Mouse (Mus musculus): ENCODE measurements at regions not wholly inside any gene's neighbourhood (a gene's known extent, or its start where the extent isn't known, plus 50 kb on each side); places are given as distances from the start of the nearest gene placed in this dataset.
"Not testable (repeated sequence)": the region's sequence is repeated elsewhere in the genome, so short reads cannot be mapped to it uniquely, and the experiment has no call there.

- no peak overlapping the region for H3K4me2 ChIP-seq
- no peaks in the 10 kb centered on the region for H3K27me3 ChIP-seq (ENCODE audit: insufficient read depth, low read length)
- H3K27ac ChIP-seq (ENCODE audit: low read depth) = no peak overlapping the region
- H3K4me3 ChIP-seq (ENCODE audit: low read depth, low read length) = no peak overlapping the region
- 70% methylated on average over 3 of the region's 3 CpGs for WGBS
- H3K9ac ChIP-seq = no peak overlapping the region
- H3K36me3 ChIP-seq (ENCODE audit: insufficient read depth) = no peaks in the 10 kb centered on the region
- DNase-seq (no peak), ATAC-seq (ENCODE audit: insufficient read depth) (no peak)
- H3K9me3 ChIP-seq (ENCODE audit: low read depth, low read length) = no peaks in the 10 kb centered on the region
- no peaks in the 10 kb centered on the region for H3K4me1 ChIP-seq (ENCODE audit: insufficient read depth)
- TF ChIP-seq CTCF (IDR thresholded peaks at IDR 0.05; ENCODE audit: low read depth) = no peak
Measured at GRCm38 (mm10) chr6:12911610-12912009, 157.9 kb upstream of the Tmem106b start.

DNA sequence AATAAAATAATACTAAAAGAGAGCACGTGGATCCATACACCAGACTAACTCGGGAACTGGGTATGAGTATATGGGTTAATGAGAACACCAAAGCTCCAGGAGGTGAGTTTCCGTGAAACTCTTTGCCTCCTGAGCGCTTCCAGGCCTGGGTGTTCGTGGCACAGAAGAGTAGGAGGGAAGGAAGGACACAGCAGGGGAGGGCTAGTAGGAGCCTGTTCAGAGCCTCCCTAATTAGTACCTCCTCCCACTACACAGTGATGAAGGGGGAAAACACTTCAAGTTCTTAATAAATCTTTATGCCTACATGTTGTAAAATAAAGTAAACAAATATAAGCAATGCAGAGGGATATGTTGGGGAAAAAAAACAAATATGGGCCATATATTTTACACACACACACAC, 143.7 kb upstream of the Thsd7a start:
- ATAC-seq (ENCODE audit: insufficient read depth) = no peak
- H3K27ac ChIP-seq (ENCODE audit: low read depth) = no peak overlapping the region
- no peak overlapping the region for H3K4me3 ChIP-seq (ENCODE audit: low read depth, low read length)
- H3K4me2 ChIP-seq = no peak overlapping the region
- H3K36me3 ChIP-seq (ENCODE audit: insufficient read depth) = no peaks in the 10 kb centered on the region
- H3K27me3 ChIP-seq (ENCODE audit: insufficient read depth, low read length) = no peaks in the 10 kb centered on the region
- 72% methylated on average over 5 of the region's 5 CpGs for WGBS
- no peaks in the 10 kb centered on the region for H3K4me1 ChIP-seq (ENCODE audit: insufficient read depth)
- no peak overlapping the region for H3K9ac ChIP-seq
- no peak for DNase-seq
- H3K9me3 ChIP-seq (ENCODE audit: low read depth, low read length) = no peaks in the 10 kb centered on the region
- TF ChIP-seq CTCF (IDR thresholded peaks at IDR 0.05; ENCODE audit: low read depth) = no peak

GRCm38 (mm10) chr6:12876947-12877346, 127.7 kb upstream of the Thsd7a start:
- not testable (repeated sequence) for DNase-seq; ATAC-seq (ENCODE audit: insufficient read depth)

DNA sequence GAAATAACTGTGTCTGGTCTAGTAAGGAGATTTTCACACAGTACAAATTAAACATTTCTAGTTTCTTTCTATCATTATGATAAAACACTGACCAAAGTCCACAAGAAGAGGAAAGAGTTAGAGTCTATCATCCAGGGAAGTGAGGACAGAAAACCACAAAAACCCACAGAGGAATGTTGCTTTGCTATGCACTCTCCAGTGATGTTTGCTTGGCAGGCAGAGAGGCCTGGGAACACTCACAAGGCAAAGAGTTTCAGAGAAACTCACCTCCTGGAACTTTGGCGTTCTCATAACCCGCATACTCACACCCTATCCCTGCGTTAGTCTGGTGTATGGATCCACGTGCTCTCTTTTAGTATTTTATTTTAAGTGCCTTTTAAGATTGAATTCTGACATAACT, 127.2 kb upstream of the Thsd7a start:
- no peak for TF ChIP-seq CTCF (IDR thresholded peaks at IDR 0.05; ENCODE audit: low read depth)
- no peak overlapping the region for H3K4me3 ChIP-seq (ENCODE audit: low read depth, low read length)
- no peak overlapping the region for H3K4me2 ChIP-seq
- no peaks in the 10 kb centered on the region for H3K4me1 ChIP-seq (ENCODE audit: insufficient read depth)
- no peaks in the 10 kb centered on the region for H3K36me3 ChIP-seq (ENCODE audit: insufficient read depth)
- DNase-seq (no peak), ATAC-seq (ENCODE audit: insufficient read depth) (no peak)
- no peak overlapping the region for H3K9ac ChIP-seq
- no peaks in the 10 kb centered on the region for H3K9me3 ChIP-seq (ENCODE audit: low read depth, low read length)
- H3K27ac ChIP-seq (ENCODE audit: low read depth) = no peak overlapping the region
- H3K27me3 ChIP-seq (ENCODE audit: insufficient read depth, low read length) = no peaks in the 10 kb centered on the region
- 41% methylated on average over 4 of the region's 4 CpGs for WGBS

More at GRCm38 (mm10) chr6:12876947-12877346, 127.7 kb upstream of the Thsd7a start:
- WGBS = 81% methylated on average over 1 of the region's 1 CpGs
- H3K36me3 ChIP-seq (ENCODE audit: insufficient read depth); H3K9ac ChIP-seq; H3K4me2 ChIP-seq; H3K4me1 ChIP-seq (ENCODE audit: insufficient read depth); H3K27me3 ChIP-seq (ENCODE audit: insufficient read depth, low read length); H3K27ac ChIP-seq (ENCODE audit: low read depth); H3K4me3 ChIP-seq (ENCODE audit: low read depth, low read length); H3K9me3 ChIP-seq (ENCODE audit: low read depth, low read length): not testable (repeated sequence)

- Histone ChIP-seq H3K36me3 (ENCODE audit: insufficient read depth) (no peaks in the 10 kb centered on the region), H3K9ac (no peak overlapping the region), H3K4me2 (no peak overlapping the region), H3K27me3 (ENCODE audit: insufficient read depth, low read length) (no peaks in the 10 kb centered on the region), H3K9me3 (ENCODE audit: low read depth, low read length) (no peaks in the 10 kb centered on the region), H3K27ac (ENCODE audit: low read depth) (no peak overlapping the region), H3K4me1 (ENCODE audit: insufficient read depth) (no peaks in the 10 kb centered on the region), H3K4me3 (ENCODE audit: low read depth, low read length) (no peak overlapping the region)
- 50% methylated on average over 4 of the region's 4 CpGs for WGBS
- DNase-seq (peak; percentile 13), ATAC-seq (ENCODE audit: insufficient read depth) (no peak)
- TF ChIP-seq CTCF (IDR thresholded peaks at IDR 0.05; ENCODE audit: low read depth) = no peak
Measured at GRCm38 (mm10) chr6:12868251-12868650, 119.0 kb upstream of the Thsd7a start.

DNA sequence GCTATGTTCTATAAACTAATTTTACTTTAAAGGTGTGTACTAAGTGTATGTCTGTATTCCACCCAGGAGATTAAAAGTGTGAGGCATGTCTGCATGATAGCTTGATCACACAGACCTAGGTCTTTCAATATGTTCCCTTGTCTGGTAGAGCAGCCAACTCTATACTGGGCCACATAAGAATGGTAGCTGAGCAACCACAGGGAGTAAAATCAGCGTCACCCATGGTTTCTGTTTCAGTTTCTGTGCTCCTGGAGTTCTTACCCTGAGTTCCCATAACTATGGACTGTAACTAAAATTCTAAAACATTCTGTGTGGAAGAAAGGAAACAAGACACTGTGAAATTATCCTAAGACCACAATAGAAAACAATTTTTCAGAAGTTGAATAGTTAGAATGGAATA, 102.8 kb upstream of the Thsd7a start:
- H3K4me2 ChIP-seq = no peak overlapping the region
- no peaks in the 10 kb centered on the region for H3K27me3 ChIP-seq (ENCODE audit: insufficient read depth, low read length)
- no peak for DNase-seq
- ATAC-seq (ENCODE audit: insufficient read depth) = no peak
- no peak overlapping the region for H3K4me3 ChIP-seq (ENCODE audit: low read depth, low read length)
- H3K27ac ChIP-seq (ENCODE audit: low read depth) = no peak overlapping the region
- no peak overlapping the region for H3K9ac ChIP-seq
- no peaks in the 10 kb centered on the region for H3K4me1 ChIP-seq (ENCODE audit: insufficient read depth)
- WGBS = 72% methylated on average over 1 of the region's 1 CpGs
- no peaks in the 10 kb centered on the region for H3K36me3 ChIP-seq (ENCODE audit: insufficient read depth)
- no peak for TF ChIP-seq CTCF (IDR thresholded peaks at IDR 0.05; ENCODE audit: low read depth)
- no peaks in the 10 kb centered on the region for H3K9me3 ChIP-seq (ENCODE audit: low read depth, low read length)

- not testable (repeated sequence) for H3K9ac ChIP-seq; H3K4me2 ChIP-seq; H3K4me3 ChIP-seq (ENCODE audit: low read depth, low read length); H3K27ac ChIP-seq (ENCODE audit: low read depth); DNase-seq; ATAC-seq (ENCODE audit: insufficient read depth); H3K4me1 ChIP-seq (ENCODE audit: insufficient read depth); H3K27me3 ChIP-seq (ENCODE audit: insufficient read depth, low read length); H3K9me3 ChIP-seq (ENCODE audit: low read depth, low read length); H3K36me3 ChIP-seq (ENCODE audit: insufficient read depth)
- 78% methylated on average over 3 of the region's 3 CpGs for WGBS
Measured at GRCm38 (mm10) chr6:12835079-12835478, 85.9 kb upstream of the Thsd7a start.

GRCm38 (mm10) chr6:12833358-12833757, 84.1 kb upstream of the Thsd7a start:
- H3K4me2 ChIP-seq = no peak overlapping the region
- 70% methylated on average over 5 of the region's 5 CpGs for WGBS
- no peak for TF ChIP-seq CTCF (IDR thresholded peaks at IDR 0.05; ENCODE audit: low read depth)
- no peaks in the 10 kb centered on the region for H3K9me3 ChIP-seq (ENCODE audit: low read depth, low read length)
- DNase-seq (no peak), ATAC-seq (ENCODE audit: insufficient read depth) (no peak)
- H3K27me3 ChIP-seq (ENCODE audit: insufficient read depth, low read length) = no peaks in the 10 kb centered on the region
- H3K27ac ChIP-seq (ENCODE audit: low read depth) = no peak overlapping the region
- no peak overlapping the region for H3K9ac ChIP-seq
- no peaks in the 10 kb centered on the region for H3K36me3 ChIP-seq (ENCODE audit: insufficient read depth)
- no peaks in the 10 kb centered on the region for H3K4me1 ChIP-seq (ENCODE audit: insufficient read depth)
- H3K4me3 ChIP-seq (ENCODE audit: low read depth, low read length) = no peak overlapping the region

Data from lung, embryonic 14.5 days (tissue).